In the genomic region with DNA sequence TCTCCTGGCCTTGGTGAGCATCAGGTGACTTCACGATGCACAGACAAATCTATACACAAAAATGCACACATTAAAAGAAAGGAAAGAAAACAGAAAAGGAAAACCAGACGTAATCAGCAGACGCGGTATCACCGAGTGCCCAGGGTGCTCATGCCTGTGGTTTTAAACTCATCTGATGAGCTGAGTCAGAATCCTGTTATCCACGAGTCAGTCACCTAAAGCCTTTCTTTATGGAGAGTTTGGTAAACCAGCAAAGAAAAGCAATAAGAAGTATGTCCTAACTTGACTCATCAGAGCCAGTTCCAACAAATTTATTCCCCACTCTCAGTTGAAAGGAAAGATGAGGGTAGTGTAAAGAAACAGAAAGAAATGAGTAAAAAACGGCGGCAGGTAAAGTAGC, we compare ENCODE assay signal across 21 mouse cellular contexts.
A peak's percentile ranks its signal among the peaks of the same experiment; 100 is the strongest.
DNase-seq lines count a peak whose midpoint lies in the region; ATAC-seq and TF ChIP-seq lines count a peak whose summit lies in the region.
"Had no signal": no experiment of that assay in that cellular context is flagged by ENCODE, and none has a peak within 500 bp of the region (broad histone marks: within the 10 kb centered on the region; RNA-seq: fewer than 3 reads in every experiment).

No protein-coding gene starts in this region.

- no peak for TF ChIP-seq POLR2A in myocyte (IDR thresholded peaks at IDR 0.05; ENCODE audit: insufficient read length, low read depth)

- no peak overlapping the region for H3ac ChIP-seq in C2C12 (ENCODE audit: control insufficient read depth, insufficient read length, low read depth)
- H3ac ChIP-seq in myocyte (ENCODE audit: control insufficient read depth, insufficient read length): no peak overlapping the region

- peak overlapping the region; percentile 45 for H3K4me2 ChIP-seq in myocyte (ENCODE audit: low read depth)
- H3K4me2 ChIP-seq in forebrain, postnatal 0 days (ENCODE audit: low read depth): no peak overlapping the region
- H3K4me2 ChIP-seq: embryonic facial prominence, embryonic 13.5 days; embryonic facial prominence, embryonic 15.5 days; forebrain, embryonic 13.5 days; forebrain, embryonic 15.5 days had no signal

- POLR2A ChIA-PET in Patski (lab: Charles Lee): no interaction called here

- H3K79me3 ChIP-seq in C2C12 (ENCODE audit: low read depth): no peaks in the 10 kb centered on the region

- H3K79me2 ChIP-seq in C2C12 (ENCODE audit: control insufficient read depth, insufficient read depth) (no peaks in the 10 kb centered on the region), myocyte (ENCODE audit: control insufficient read depth, insufficient read depth) (no peaks in the 10 kb centered on the region)

- TF ChIP-seq CTCF in C2C12 (IDR thresholded peaks at IDR 0.05; ENCODE audit: control insufficient read depth, insufficient read depth, insufficient read length) (no peak), Patski (IDR thresholded peaks at IDR 0.05) (no peak)
- no peak for TF ChIP-seq CTCF in forebrain, postnatal 0 days (IDR thresholded peaks at IDR 0.05; ENCODE audit: low read depth)

- H3K36me3 ChIP-seq in C2C12 (ENCODE audit: control insufficient read depth, insufficient read depth) (no peaks in the 10 kb centered on the region), myocyte (ENCODE audit: control insufficient read depth, insufficient read depth) (no peaks in the 10 kb centered on the region)
- H3K36me3 ChIP-seq in forebrain, postnatal 0 days (ENCODE audit: insufficient read depth): no peaks in the 10 kb centered on the region
- H3K36me3 ChIP-seq: embryonic facial prominence, embryonic 13.5 days; embryonic facial prominence, embryonic 15.5 days; forebrain, embryonic 15.5 days had no signal

- H3K27me3 ChIP-seq in C2C12 (ENCODE audit: control insufficient read depth, insufficient read depth, insufficient read length) (no peaks in the 10 kb centered on the region), Patski (no peaks in the 10 kb centered on the region), myocyte (ENCODE audit: control insufficient read depth, insufficient read depth, insufficient read length) (no peaks in the 10 kb centered on the region)
- H3K27me3 ChIP-seq in forebrain, postnatal 0 days (ENCODE audit: insufficient read depth, low read length): no peaks in the 10 kb centered on the region
- H3K27me3 ChIP-seq: embryonic facial prominence, embryonic 13.5 days; embryonic facial prominence, embryonic 15.5 days; forebrain, embryonic 13.5 days; forebrain, embryonic 15.5 days had no signal

- peak; percentile 35 for DNase-seq in Patski (ENCODE audit: low read depth, low spot score)
- no peak for DNase-seq in lung, postnatal 10 days
- no peak for DNase-seq in forebrain, postnatal 0 days
- no peak for DNase-seq in layer of hippocampus, postnatal 10 days (ENCODE audit: low spot score in 2 of 2)
- DNase-seq: adrenal gland, adult 2 months; adrenal gland, postnatal 10 days; adrenal gland, postnatal 25 days; B cell, adult 2 months; cerebellum, adult 11 months; cerebellum, adult 18-20 months; cerebellum, adult 8-10 months; cerebellum, adult 9-11 months; cerebellum, postnatal 14 days; cerebellum, postnatal 36 days; embryo, embryonic 11 days had no signal

- in situ Hi-C loops in Patski (cut with MboI; ENCODE audit: low pct_unique_long_range_greater_than_20kb): loop anchor here (10.0 kb wide), 1 partner anchor 301 kb away; no protein-coding TSS in a partner anchor

- WGBS in forebrain, postnatal 0 days: 91% methylated on average over 8 of the region's 8 CpGs

- no peak overlapping the region for H3K27ac ChIP-seq in forebrain, postnatal 0 days (ENCODE audit: low read depth, low read length)
- H3K27ac ChIP-seq: embryonic facial prominence, embryonic 13.5 days; embryonic facial prominence, embryonic 15.5 days; forebrain, embryonic 13.5 days; forebrain, embryonic 15.5 days had no signal

- H3K4me1 ChIP-seq in forebrain, postnatal 0 days (ENCODE audit: insufficient read depth): no peaks in the 10 kb centered on the region
- H3K4me1 ChIP-seq: forebrain, embryonic 13.5 days; forebrain, embryonic 15.5 days had no signal

- ATAC-seq in Patski: peak; percentile 60
- no peak for ATAC-seq in forebrain, postnatal 0 days
- ATAC-seq: forebrain, embryonic 13.5 days; forebrain, embryonic 15.5 days had no signal

- H3K9me3 ChIP-seq in forebrain, postnatal 0 days (ENCODE audit: low read length): no peaks in the 10 kb centered on the region
- H3K9me3 ChIP-seq: embryonic facial prominence, embryonic 13.5 days; embryonic facial prominence, embryonic 15.5 days; forebrain, embryonic 13.5 days; forebrain, embryonic 15.5 days had no signal

- CTCF ChIA-PET in Patski (lab: Charles Lee): interaction anchor here (1.0 kb wide), 1 partner anchor 16 kb away, joined by 3 read pairs; no protein-coding TSS in a partner anchor

- H3K4me3 ChIP-seq in C2C12 (ENCODE audit: insufficient read depth, poor library complexity, severe bottlenecking) (no peak overlapping the region), myocyte (no peak overlapping the region)
- H3K4me3 ChIP-seq in forebrain, postnatal 0 days (ENCODE audit: low read depth, low read length): no peak overlapping the region
- H3K4me3 ChIP-seq: embryonic facial prominence, embryonic 13.5 days; embryonic facial prominence, embryonic 15.5 days; forebrain, embryonic 13.5 days; forebrain, embryonic 15.5 days had no signal

- H3K9ac ChIP-seq in forebrain, postnatal 0 days: no peak overlapping the region
- H3K9ac ChIP-seq: embryonic facial prominence, embryonic 13.5 days; embryonic facial prominence, embryonic 15.5 days; forebrain, embryonic 13.5 days; forebrain, embryonic 15.5 days had no signal

TF ChIP-seq in C2C12, 6 proteins besides CTCF, POLR2A, EP300 and RAD21:
- TF ChIP-seq USF1 (IDR thresholded peaks at IDR 0.05; ENCODE audit: low read depth): peak; percentile 48
- no peak for TF ChIP-seq MYOG (IDR thresholded peaks at IDR 0.05; ENCODE audit: control insufficient read depth, extremely low read depth, insufficient read length)
- no peak for TF ChIP-seq CEBPB (IDR thresholded peaks at IDR 0.05; ENCODE audit: low read depth)
- TF ChIP-seq MYOD1 (IDR thresholded peaks at IDR 0.05; ENCODE audit: control insufficient read depth, insufficient read length, low read depth): peak; percentile 28
- TF ChIP-seq MAX (IDR thresholded peaks at IDR 0.05): no peak
- peak; percentile 25 for TF ChIP-seq FOSL1 (IDR thresholded peaks at IDR 0.05; ENCODE audit: insufficient read depth, low read length, poor library complexity, severe bottlenecking)

TF ChIP-seq in myocyte, 11 proteins besides CTCF, POLR2A, EP300 and RAD21:
- TF ChIP-seq MYOG (IDR thresholded peaks at IDR 0.05; ENCODE audit: control insufficient read depth in 1 of 3, insufficient read depth in 1 of 3, insufficient read length in 2 of 3, low read depth in 2 of 3) (no peak), POLR2AphosphoS2 (IDR thresholded peaks at IDR 0.05; ENCODE audit: insufficient read length, low read depth) (no peak), REST (IDR thresholded peaks at IDR 0.05; ENCODE audit: insufficient read depth, insufficient read length) (no peak), E2F4 (IDR thresholded peaks at IDR 0.05; ENCODE audit: insufficient read depth) (no peak), CEBPB (IDR thresholded peaks at IDR 0.05; ENCODE audit: insufficient read depth, poor library complexity, severe bottlenecking) (no peak), MYOD1 (IDR thresholded peaks at IDR 0.05; ENCODE audit: control insufficient read depth in 1 of 3, insufficient read length in 2 of 3, low read depth in 2 of 3) (no peak), TCF12 (IDR thresholded peaks at IDR 0.05; ENCODE audit: insufficient read depth, poor library complexity, severe bottlenecking) (no peak), SRF (IDR thresholded peaks at IDR 0.05; ENCODE audit: control insufficient read depth, insufficient read length, low read depth) (no peak), TCF3 (IDR thresholded peaks at IDR 0.05; ENCODE audit: insufficient read length, low read depth) (no peak), USF1 (IDR thresholded peaks at IDR 0.05; ENCODE audit: low read depth) (no peak), MAX (IDR thresholded peaks at IDR 0.05; ENCODE audit: low read depth) (no peak)
